Mouse (Mus musculus) ES-E14 (cell line): Measurements from ENCODE around the gene Dexi. TPM values are rescaled to one million over a fixed set of nuclear protein-coding genes. Genes with fewer than 3 reads are reported as not detected.

Experiments
- DNase-seq: peaks from one replicate; pipeline ENCODE4 v3.0.0-alpha.2; 2013; ENCODE audit warnings: low read depth, low spot score
- H3K27ac ChIP-seq: 2 replicates; pipeline ENCODE4 v1.5.1; 2012; ENCODE audit warnings: low read depth, mild to moderate bottlenecking, low read length, moderate library complexity, mixed read lengths; ENCODE audit not compliant: poor library complexity, insufficient read depth, severe bottlenecking
- H3K36me3 ChIP-seq: 2 replicates; pipeline ENCODE4 v1.6.1; 2012; ENCODE audit warnings: mild to moderate bottlenecking, low read length, moderate library complexity, mixed read lengths; ENCODE audit not compliant: control insufficient read depth, poor library complexity, insufficient read depth, severe bottlenecking
- H3K4me1 ChIP-seq, 2 experiments: fragments of 150-350 bp in 1 of 2; sonication (generic) in 1 of 2; 2 replicates each; pipeline ENCODE4 v1.6.1; 2012; ENCODE audit warnings: low read length in 2 of 2, mild to moderate bottlenecking in 1 of 2, mixed read lengths in 1 of 2; ENCODE audit not compliant: control insufficient read depth in 2 of 2, insufficient read depth in 2 of 2, poor library complexity in 1 of 2
- H3K4me3 ChIP-seq, 2 experiments: fragments of 150-350 bp in 1 of 2; sonication (generic) in 1 of 2; 2 replicates each; pipeline ENCODE4 v1.5.1; 2012; ENCODE audit warnings: low read length in 2 of 2, low read depth in 1 of 2, mild to moderate bottlenecking in 1 of 2, mixed read lengths in 1 of 2; ENCODE audit not compliant: insufficient read depth in 1 of 2, poor library complexity in 1 of 2, severe bottlenecking in 1 of 2
- H3K9ac ChIP-seq: 2 replicates; pipeline ENCODE4 v1.6.1; 2012; ENCODE audit warnings: low read depth, mild to moderate bottlenecking, low read length, mixed read lengths; ENCODE audit not compliant: poor library complexity, insufficient read depth, severe bottlenecking
- H3K9me3 ChIP-seq: fragments of 150-350 bp; sonication (generic); 2 replicates; pipeline ENCODE4 v1.6.1; 2012; ENCODE audit warnings: low read depth, mild to moderate bottlenecking, low read length; ENCODE audit not compliant: control insufficient read depth, insufficient read depth
- CHD2 ChIP-seq: IDR thresholded peaks from 2 replicates; pipeline ENCODE4 v1.6.1; 2014; ENCODE audit warnings: mild to moderate bottlenecking, low read depth, low read length, inconsistent platforms
- HCFC1 ChIP-seq: IDR thresholded peaks from 2 replicates; pipeline ENCODE4 v1.6.1; 2012; ENCODE audit warnings: low read length, inconsistent platforms, borderline replicate concordance; ENCODE audit not compliant: insufficient read depth
- MAFK ChIP-seq: IDR thresholded peaks from 2 replicates; pipeline ENCODE4 v1.6.1; 2014; ENCODE audit warnings: mild to moderate bottlenecking, low read depth, low read length, inconsistent platforms; ENCODE audit not compliant: insufficient read depth
- ZC3H11A ChIP-seq: IDR thresholded peaks from 2 replicates; pipeline ENCODE4 v1.6.1; 2012; ENCODE audit warnings: low read depth, mild to moderate bottlenecking, inconsistent platforms, low read length, borderline replicate concordance
- ZNF384 ChIP-seq: IDR thresholded peaks from 2 replicates; pipeline ENCODE4 v1.6.1; 2012; ENCODE audit warnings: low read depth, low read length, inconsistent platforms
- in situ Hi-C, 2 experiments: fragments of 600-800 bp; cut with MboI; formaldehyde crosslinking; loops; one replicate each; pipeline ENCODE4 v1.15.1; 2025; ENCODE audit warnings: low sequenced_read_pairs in 2 of 2, inconsistent platforms in 1 of 2; ENCODE audit not compliant: unreplicated experiment in 2 of 2
- total RNA-seq: library from RNA; depleted of rRNA; stranded (reverse); fragments of 300-350 nt; gene quantifications from 2 replicates; pipeline ENCODE4 v1.2.3, GENCODE M21; 2012

Gene Dexi
- total RNA-seq, 1 experiment: 5.8 TPM

- Histone ChIP-seq H3K36me3 (no peaks in the 10 kb centered on the region; the same call in 1 of the 2 replicates), H3K4me3 (no peak overlapping the region), H3K4me1 (peaks cover 0 to 6% of the 10 kb centered on the region in 2 experiments; a peak in 1 of 4 replicates), H3K27ac (no peak overlapping the region), H3K9me3 (no peaks in the 10 kb centered on the region), H3K9ac (no peak overlapping the region)
- in situ Hi-C loops: no loop called here
- no peak for DNase-seq
- TF ChIP-seq HCFC1 (no peak), ZC3H11A (no peak)
Observed at GRCm38 (mm10) chr16:10533781-10534180, 9.1 kb downstream of the Dexi start.

GRCm38 (mm10) chr16:10530179-10530578 lies 12.7 kb downstream of the Dexi start:
- H3K36me3 ChIP-seq: no peaks in the 10 kb centered on the region; the same call in 1 of the 2 replicates
- in situ Hi-C loops: no loop called here
- no peak overlapping the region for H3K9ac ChIP-seq

GRCm38 (mm10) chr16:10528382-10528781 lies 14.5 kb downstream of the Dexi start:
- DNase-seq: no peak
- in situ Hi-C loops: no loop called here
- no peak overlapping the region for H3K9ac ChIP-seq
- H3K27ac ChIP-seq: no peak overlapping the region
- H3K4me1 ChIP-seq: peaks cover 0 to 6% of the 10 kb centered on the region in 2 experiments; a peak in 1 of 4 replicates
- H3K9me3 ChIP-seq: no peaks in the 10 kb centered on the region
- TF ChIP-seq CHD2 (no peak), HCFC1 (no peak), MAFK (no peak), ZC3H11A (no peak), ZNF384 (no peak)
- H3K4me3 ChIP-seq: no peak overlapping the region
- no peaks in the 10 kb centered on the region; the same call in 1 of the 2 replicates for H3K36me3 ChIP-seq

More at GRCm38 (mm10) chr16:10530179-10530578, 12.7 kb downstream of the Dexi start:
- Histone ChIP-seq H3K4me3 (no peak overlapping the region), H3K27ac (no peak overlapping the region), H3K4me1 (peaks cover 0 to 6% of the 10 kb centered on the region in 2 experiments; a peak in 1 of 4 replicates), H3K9me3 (no peaks in the 10 kb centered on the region)
- TF ChIP-seq ZC3H11A (no peak), HCFC1 (no peak), MAFK (no peak), CHD2 (no peak), ZNF384 (no peak)
- no peak for DNase-seq

GRCm38 (mm10) chr16:10527046-10527644 lies 15.7 kb downstream of the Dexi start:
- DNase-seq: no peak
- H3K9me3 ChIP-seq: no peaks in the 10 kb centered on the region
- no peak overlapping the region for H3K27ac ChIP-seq
- no peak overlapping the region for H3K4me3 ChIP-seq
- no peaks in the 10 kb centered on the region; the same call in 1 of the 2 replicates for H3K36me3 ChIP-seq
- TF ChIP-seq MAFK: no peak
- TF ChIP-seq ZC3H11A: no peak
- TF ChIP-seq ZNF384: no peak
- no peak for TF ChIP-seq CHD2
- TF ChIP-seq HCFC1: no peak
- H3K9ac ChIP-seq: no peak overlapping the region
- peaks cover 0 to 6% of the 10 kb centered on the region in 2 experiments; a peak in 1 of 4 replicates for H3K4me1 ChIP-seq
- in situ Hi-C loops: no loop called here

GRCm38 (mm10) chr16:10525610-10525980 lies 17.3 kb downstream of the Dexi start:
- Histone ChIP-seq H3K27ac (no peak overlapping the region), H3K4me1 (peaks cover 0 to 5% of the 10 kb centered on the region in 2 experiments; a peak in 1 of 4 replicates), H3K4me3 (no peak overlapping the region), H3K9me3 (no peaks in the 10 kb centered on the region), H3K9ac (no peak overlapping the region), H3K36me3 (no peaks in the 10 kb centered on the region; the same call in 1 of the 2 replicates)
- in situ Hi-C loops: no loop called here
- no peak for TF ChIP-seq CHD2
- no peak for TF ChIP-seq HCFC1
- TF ChIP-seq MAFK: no peak
- no peak for TF ChIP-seq ZC3H11A
- no peak for TF ChIP-seq ZNF384
- DNase-seq: no peak
